Mouse (Mus musculus) thymus, postnatal 10 days (tissue): ENCODE measurements around the gene Tmem161a.
"Not testable (repeated sequence)": the region's sequence is repeated elsewhere in the genome, so short reads cannot be mapped to it uniquely, and the experiment has no call there.

ENCODE experiments used
- DNase-seq, 2 experiments: peaks; one replicate each; pipeline ENCODE4 v3.0.0; 2021; ENCODE audit warnings: low spot score in 2 of 2

Gene Tmem161a

GRCm38 (mm10) chr8:70210538-70210937 lies 38.4 kb downstream of the Tmem161a start:
- DNase-seq: no peak

- no peak for DNase-seq
Measured at GRCm38 (mm10) chr8:70211275-70211674, 39.1 kb downstream of the Tmem161a start.

- peak in 1 of 2 experiments; percentile 50 for DNase-seq
Measured at GRCm38 (mm10) chr8:70211726-70212111, 39.6 kb downstream of the Tmem161a start.

- peak; percentile 93 to 98 for DNase-seq
Measured at GRCm38 (mm10) chr8:70212112-70213055, 40.2 kb downstream of the Tmem161a start, which contains the start of gene Slc25a42. Gene Slc25a42, minus strand, starts transcription at chr8:70212305.

GRCm38 (mm10) chr8:70214411-70214810 lies 42.3 kb downstream of the Tmem161a start:
- no peak for DNase-seq

GRCm38 (mm10) chr8:70215092-70215491 lies 42.9 kb downstream of the Tmem161a start:
- no peak for DNase-seq

DNA sequence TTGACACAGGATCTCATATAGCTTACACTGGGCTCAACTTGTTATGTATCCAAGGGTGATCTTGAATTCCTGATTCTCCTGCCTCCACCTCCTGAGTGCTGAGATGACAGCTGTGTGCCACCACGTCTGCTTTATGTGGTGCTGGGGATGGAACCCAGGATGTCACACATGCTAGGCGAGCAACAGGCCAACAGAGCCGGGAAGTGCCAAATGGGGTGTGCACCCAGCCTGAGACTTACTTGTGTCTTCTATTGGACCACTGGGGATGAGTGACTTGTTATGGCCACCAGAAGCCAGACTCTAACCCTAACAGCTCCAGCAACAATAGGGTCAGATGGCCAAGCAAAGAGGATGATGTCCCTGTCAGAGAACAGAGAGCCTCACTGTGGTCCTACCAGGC lies 44.0 kb downstream of the Tmem161a start:
- not testable (repeated sequence) for DNase-seq

- no peak for DNase-seq
Measured at GRCm38 (mm10) chr8:70216566-70216965, 44.4 kb downstream of the Tmem161a start.

DNA sequence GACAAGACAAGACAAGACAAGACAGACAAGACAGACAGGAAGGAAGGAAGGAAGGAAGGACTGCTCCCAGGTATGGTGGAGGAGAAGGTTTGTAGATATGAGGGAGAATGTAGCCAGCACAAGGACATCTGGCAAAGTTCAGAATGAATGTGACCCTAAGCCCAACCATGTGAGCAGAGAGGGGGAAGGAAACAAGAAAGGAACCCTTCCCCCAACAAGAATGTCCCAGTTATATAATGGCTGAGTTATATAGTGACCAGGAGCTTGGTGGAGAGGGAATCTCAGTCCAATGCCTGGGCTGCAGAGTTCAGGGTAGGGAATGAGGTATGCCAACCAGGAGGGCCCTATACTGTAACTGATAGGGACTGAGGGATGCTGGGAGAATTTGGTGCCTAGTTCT lies 45.3 kb downstream of the Tmem161a start:
- no peak for DNase-seq

- no peak for DNase-seq
Measured at GRCm38 (mm10) chr8:70219107-70219684, 47.0 kb downstream of the Tmem161a start.

GRCm38 (mm10) chr8:70220236-70220840 lies 48.2 kb downstream of the Tmem161a start:
- DNase-seq: no peak

DNA sequence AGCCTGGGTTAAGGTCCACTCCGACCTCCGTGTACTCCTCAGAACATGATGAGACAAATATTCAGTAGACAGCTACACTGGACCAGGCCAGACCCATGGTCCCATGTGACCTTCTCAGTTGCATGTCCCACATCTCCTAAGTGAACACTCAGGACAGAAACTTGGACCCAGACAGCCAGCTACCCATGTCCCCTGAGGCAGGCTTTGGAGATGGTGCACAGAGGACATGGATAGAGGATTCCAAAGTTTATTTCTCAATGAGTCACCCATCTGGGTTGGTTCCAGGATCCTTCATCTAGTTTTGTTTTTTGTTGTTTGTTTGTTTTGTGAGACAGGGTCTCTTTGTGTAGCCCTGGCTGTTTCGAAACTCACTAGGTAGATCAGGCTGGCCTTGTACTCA lies 48.8 kb downstream of the Tmem161a start:
- DNase-seq: no peak

DNA sequence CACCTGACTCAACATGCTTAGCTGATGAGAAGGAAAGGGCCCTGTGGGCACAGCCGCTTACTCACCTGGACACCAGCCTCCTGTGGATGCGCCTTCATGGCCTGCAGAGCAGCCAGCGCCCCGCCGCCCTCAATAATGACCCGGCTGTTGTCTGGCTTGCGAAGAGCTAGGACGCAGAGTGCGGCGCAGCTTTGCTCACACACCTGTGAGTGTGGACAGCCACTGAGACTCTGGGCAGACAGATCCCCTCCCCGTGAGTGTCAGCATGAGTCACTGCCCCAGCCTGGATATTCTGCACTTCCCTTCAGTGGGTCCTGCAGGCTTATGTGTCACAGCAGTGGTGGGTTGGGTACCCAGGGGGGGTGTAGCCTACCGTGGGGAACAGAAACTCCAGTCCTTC lies 49.9 kb downstream of the Tmem161a start:
- DNase-seq: no peak

DNA sequence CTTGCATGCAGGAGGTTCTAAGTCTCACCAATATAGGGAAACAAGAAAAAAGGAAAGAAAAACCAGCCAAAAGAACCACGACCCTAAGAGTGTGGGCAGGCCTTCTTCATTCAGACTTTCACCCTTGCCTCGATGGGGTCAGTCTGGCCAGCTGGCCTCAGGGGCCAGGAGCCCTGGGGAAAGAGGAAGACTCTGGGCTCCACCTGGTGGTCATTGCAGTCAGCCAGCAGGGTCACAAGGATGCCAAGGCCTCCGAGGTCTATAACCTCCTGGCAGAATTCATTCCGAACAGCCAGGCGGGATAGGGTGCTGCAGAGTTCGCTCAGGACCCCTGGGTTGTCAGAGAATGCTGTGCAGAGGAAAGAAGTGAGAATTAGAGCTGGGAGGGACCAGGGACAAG lies 51.2 kb downstream of the Tmem161a start:
- no peak for DNase-seq

GRCm38 (mm10) chr8:70227997-70228396 lies 55.8 kb downstream of the Tmem161a start:
- DNase-seq: no peak

GRCm38 (mm10) chr8:70230837-70231236 lies 58.7 kb downstream of the Tmem161a start:
- no peak for DNase-seq
